Mouse (Mus musculus): ENCODE data around the gene Scaf1. TPM values are rescaled to one million over a fixed set of nuclear protein-coding genes. Genes with fewer than 3 reads are reported as not detected.

The Scaf1 gene
- polyA plus RNA-seq, 1 experiment from 2014 or later: 47.5 TPM

DNA sequence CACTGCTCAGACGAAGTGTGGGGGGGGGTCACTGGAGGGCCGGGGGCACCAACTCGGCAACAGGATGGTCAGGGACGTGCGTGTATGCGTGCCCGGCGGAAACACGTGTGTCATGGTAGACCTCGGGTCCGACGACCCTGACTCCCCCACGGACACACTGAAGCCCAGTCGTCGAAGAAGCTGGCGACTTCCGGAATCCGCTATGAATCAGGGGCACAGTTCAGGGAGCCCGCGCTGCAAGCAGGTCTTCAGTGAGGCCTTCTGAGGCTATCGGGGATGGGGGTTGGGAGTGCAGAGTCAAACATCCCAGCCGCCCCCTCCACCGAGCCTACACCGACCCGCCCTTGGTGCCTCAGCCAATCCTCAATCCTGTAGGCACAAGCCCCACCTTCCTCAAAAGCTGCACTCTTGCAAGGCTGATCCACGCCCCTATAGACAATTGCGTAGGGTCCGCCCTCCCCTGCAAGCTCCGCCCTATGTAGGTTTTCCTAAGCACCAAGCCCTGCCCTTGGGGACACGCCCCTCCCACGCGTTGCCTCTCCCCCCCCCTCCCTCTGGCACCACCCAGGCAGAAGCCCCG is 37.9 kb upstream of the Scaf1 start:
- Histone ChIP-seq H3K4me1 (ENCODE audit: control insufficient read depth, insufficient read depth, low read length) (no peaks in the 10 kb centered on the region), H3K4me3 (ENCODE audit: low read depth, low read length) (peak overlapping the region; percentile 92), H3K27ac (replicated peaks; ENCODE audit: low read depth, low read length) (peak overlapping the region; percentile 99), H3K9ac (ENCODE audit: low read depth, low read length) (peak overlapping the region; percentile 91), H3K9me3 (ENCODE audit: control insufficient read depth, low read length) (no peaks in the 10 kb centered on the region), H3K36me3 (ENCODE audit: control insufficient read depth, insufficient read depth, low read length) (peaks cover 17% of the 10 kb centered on the region), H3K4me2 (ENCODE audit: low read depth, low read length) (peak overlapping the region; percentile 80), H3K27me3 (replicated peaks; ENCODE audit: control insufficient read depth, insufficient read depth, low read length) (no peaks in the 10 kb centered on the region)
- ATAC-seq (ENCODE audit: low read depth): peak; percentile 96
- WGBS: 1% methylated on average over 11 of the region's 33 CpGs
- peak; percentile 100 for DNase-seq (ENCODE audit: low spot score)

- Histone ChIP-seq H3K9ac (ENCODE audit: low read depth, low read length) (peak overlapping the region; percentile 91), H3K27ac (replicated peaks; ENCODE audit: low read depth, low read length) (peak overlapping the region; percentile 99), H3K27me3 (replicated peaks; ENCODE audit: control insufficient read depth, insufficient read depth, low read length) (no peaks in the 10 kb centered on the region), H3K36me3 (ENCODE audit: control insufficient read depth, insufficient read depth, low read length) (peaks cover 24% of the 10 kb centered on the region), H3K4me3 (ENCODE audit: low read depth, low read length) (peak overlapping the region; percentile 92), H3K4me1 (ENCODE audit: control insufficient read depth, insufficient read depth, low read length) (no peaks in the 10 kb centered on the region), H3K4me2 (ENCODE audit: low read depth, low read length) (peak overlapping the region; percentile 80), H3K9me3 (ENCODE audit: control insufficient read depth, low read length) (no peaks in the 10 kb centered on the region)
- under 1% methylated on average over 38 of the region's 59 CpGs for WGBS
- peak; percentile 92 for DNase-seq (ENCODE audit: low spot score)
- ATAC-seq (ENCODE audit: low read depth): peak; percentile 51
These were observed 37.2 kb upstream of the Scaf1 start for GRCm38 (mm10) chr7:45053117-45053930.

GRCm38 (mm10) chr7:45052862-45053116 is 36.6 kb upstream of the Scaf1 start, which contains the start of gene Prr12:
Prr12 (minus strand) TSS chr7:45052881.
- WGBS: 0% methylated on average over 7 of the region's 18 CpGs
- peak within 1 kb of the TSS; percentile 99 for H3K27ac ChIP-seq (replicated peaks; ENCODE audit: low read depth, low read length)
- peak within 1 kb of the TSS; percentile 80 for H3K4me2 ChIP-seq (ENCODE audit: low read depth, low read length)
- H3K36me3 ChIP-seq (ENCODE audit: control insufficient read depth, insufficient read depth, low read length): peaks cover 30% of the 10 kb centered on the region
- peak within 1 kb of the TSS; percentile 92 for H3K4me3 ChIP-seq (ENCODE audit: low read depth, low read length)
- peak within 1 kb of the TSS; percentile 91 for H3K9ac ChIP-seq (ENCODE audit: low read depth, low read length)
- H3K4me1 ChIP-seq (ENCODE audit: control insufficient read depth, insufficient read depth, low read length): no peaks in the 10 kb centered on the region
- H3K9me3 ChIP-seq (ENCODE audit: control insufficient read depth, low read length): no peaks in the 10 kb centered on the region
- DNase-seq (ENCODE audit: low spot score): no peak
- ATAC-seq (ENCODE audit: low read depth): no peak; the same call in 1 of the 2 replicates
- no peaks in the 10 kb centered on the region for H3K27me3 ChIP-seq (replicated peaks; ENCODE audit: control insufficient read depth, insufficient read depth, low read length)

DNA sequence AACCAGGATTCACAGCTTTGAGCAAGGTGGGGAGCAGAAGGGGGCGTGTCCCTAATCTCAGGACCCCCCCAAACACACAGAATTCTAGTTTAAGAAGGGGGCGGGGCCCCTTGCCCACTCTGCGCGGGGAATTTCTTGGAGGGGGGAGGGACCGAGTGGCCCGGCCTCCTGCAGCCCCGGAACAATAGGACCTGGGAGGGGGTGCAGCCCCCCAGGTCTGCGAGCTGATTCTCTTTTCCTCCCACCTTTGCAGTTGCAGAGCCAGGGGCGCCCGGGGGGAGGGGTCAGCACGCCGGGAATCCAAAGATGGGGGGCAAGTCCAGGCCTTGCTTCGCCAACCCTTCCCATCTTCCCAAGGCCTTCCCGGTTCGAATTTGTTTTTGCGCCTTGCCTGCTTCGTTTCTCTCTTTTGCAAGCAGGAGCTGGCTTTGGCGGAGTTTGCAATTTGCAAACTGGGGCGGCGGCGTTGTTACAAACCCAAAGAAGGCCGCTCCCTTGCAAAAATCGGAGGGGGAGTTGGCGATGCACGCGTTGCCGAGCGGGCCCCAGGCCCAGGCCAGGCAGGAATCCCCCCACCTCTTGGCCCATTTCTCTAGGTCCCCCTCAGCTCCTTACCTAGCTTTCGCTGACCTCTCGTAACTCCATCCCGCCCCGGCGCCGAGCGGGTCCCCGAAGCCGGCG is 36.2 kb upstream of the Scaf1 start:
- Histone ChIP-seq H3K27me3 (replicated peaks; ENCODE audit: control insufficient read depth, insufficient read depth, low read length) (no peaks in the 10 kb centered on the region), H3K9ac (ENCODE audit: low read depth, low read length) (peak overlapping the region; percentile 91), H3K36me3 (ENCODE audit: control insufficient read depth, insufficient read depth, low read length) (peaks cover 34% of the 10 kb centered on the region), H3K9me3 (ENCODE audit: control insufficient read depth, low read length) (no peaks in the 10 kb centered on the region), H3K27ac (replicated peaks; ENCODE audit: low read depth, low read length) (peak overlapping the region; percentile 99), H3K4me1 (ENCODE audit: control insufficient read depth, insufficient read depth, low read length) (no peaks in the 10 kb centered on the region), H3K4me2 (ENCODE audit: low read depth, low read length) (peak overlapping the region; percentile 80), H3K4me3 (ENCODE audit: low read depth, low read length) (peak overlapping the region; percentile 92)
- peak; percentile 39 for DNase-seq (ENCODE audit: low spot score)
- no peak for ATAC-seq (ENCODE audit: low read depth)
- under 1% methylated on average over 29 of the region's 38 CpGs for WGBS

GRCm38 (mm10) chr7:45051601-45051974 is 35.4 kb upstream of the Scaf1 start:
- H3K4me1 ChIP-seq (ENCODE audit: control insufficient read depth, insufficient read depth, low read length): no peaks in the 10 kb centered on the region
- under 1% methylated on average over 13 of the region's 13 CpGs for WGBS
- peak overlapping the region; percentile 80 for H3K4me2 ChIP-seq (ENCODE audit: low read depth, low read length)
- H3K27ac ChIP-seq (replicated peaks; ENCODE audit: low read depth, low read length): peak overlapping the region; percentile 99
- peak; percentile 33 for DNase-seq (ENCODE audit: low spot score)
- H3K27me3 ChIP-seq (replicated peaks; ENCODE audit: control insufficient read depth, insufficient read depth, low read length): no peaks in the 10 kb centered on the region
- peaks cover 42% of the 10 kb centered on the region for H3K36me3 ChIP-seq (ENCODE audit: control insufficient read depth, insufficient read depth, low read length)
- peak overlapping the region; percentile 91 for H3K9ac ChIP-seq (ENCODE audit: low read depth, low read length)
- no peaks in the 10 kb centered on the region for H3K9me3 ChIP-seq (ENCODE audit: control insufficient read depth, low read length)
- no peak for ATAC-seq (ENCODE audit: low read depth)
- peak overlapping the region; percentile 92 for H3K4me3 ChIP-seq (ENCODE audit: low read depth, low read length)

- H3K27ac ChIP-seq (replicated peaks; ENCODE audit: low read depth, low read length): peak overlapping the region; percentile 99
- peak overlapping the region; percentile 91 for H3K9ac ChIP-seq (ENCODE audit: low read depth, low read length)
- H3K36me3 ChIP-seq (ENCODE audit: control insufficient read depth, insufficient read depth, low read length): peaks cover 47% of the 10 kb centered on the region
- H3K4me3 ChIP-seq (ENCODE audit: low read depth, low read length): peak overlapping the region; percentile 92
- H3K9me3 ChIP-seq (ENCODE audit: control insufficient read depth, low read length): no peaks in the 10 kb centered on the region
- ATAC-seq (ENCODE audit: low read depth) (peak; percentile 41), DNase-seq (ENCODE audit: low spot score) (peak; percentile 97)
- no peaks in the 10 kb centered on the region for H3K4me1 ChIP-seq (ENCODE audit: control insufficient read depth, insufficient read depth, low read length)
- H3K27me3 ChIP-seq (replicated peaks; ENCODE audit: control insufficient read depth, insufficient read depth, low read length): no peaks in the 10 kb centered on the region
- 2% methylated on average over 16 of the region's 16 CpGs for WGBS
- peak overlapping the region; percentile 80 for H3K4me2 ChIP-seq (ENCODE audit: low read depth, low read length)
These were observed 34.9 kb upstream of the Scaf1 start for GRCm38 (mm10) chr7:45050945-45051600.

GRCm38 (mm10) chr7:45048923-45049657 is 32.9 kb upstream of the Scaf1 start:
- 94% methylated on average over 15 of the region's 23 CpGs for WGBS
- no peak for ATAC-seq (ENCODE audit: low read depth)

More at GRCm38 (mm10) chr7:45048923-45049657, 32.9 kb upstream of the Scaf1 start:
- DNase-seq (ENCODE audit: low spot score): no peak
- H3K4me3 ChIP-seq (ENCODE audit: low read depth, low read length): no peak overlapping the region
- peaks cover 67% of the 10 kb centered on the region for H3K36me3 ChIP-seq (ENCODE audit: control insufficient read depth, insufficient read depth, low read length)
- H3K4me1 ChIP-seq (ENCODE audit: control insufficient read depth, insufficient read depth, low read length): no peaks in the 10 kb centered on the region
- H3K4me2 ChIP-seq (ENCODE audit: low read depth, low read length): no peak overlapping the region
- H3K9ac ChIP-seq (ENCODE audit: low read depth, low read length): no peak overlapping the region
- H3K9me3 ChIP-seq (ENCODE audit: control insufficient read depth, low read length): no peaks in the 10 kb centered on the region
- no peaks in the 10 kb centered on the region for H3K27me3 ChIP-seq (replicated peaks; ENCODE audit: control insufficient read depth, insufficient read depth, low read length)
- H3K27ac ChIP-seq (replicated peaks; ENCODE audit: low read depth, low read length): no peak overlapping the region
